Mouse (Mus musculus) olfactory bulb, adult 2 months (tissue): ENCODE data around the gene Dcpp2. TPM values are rescaled to one million over a fixed set of nuclear protein-coding genes. Genes with fewer than 3 reads are reported as not detected.
"Not testable (repeated sequence)": the region's sequence is repeated elsewhere in the genome, so short reads cannot be mapped to it uniquely, and the experiment has no call there.

Experiments used
- H3K27ac ChIP-seq: fragments of 200-500 bp; 2 replicates; pipeline ENCODE4 v1.5.1; 2012; ENCODE audit warnings: low read depth, low read length; ENCODE audit not compliant: insufficient read depth
- H3K4me1 ChIP-seq: fragments of 200-500 bp; 2 replicates; pipeline ENCODE4 v1.6.1; 2012; ENCODE audit warnings: low read length; ENCODE audit not compliant: control insufficient read depth, insufficient read depth
- H3K4me3 ChIP-seq: fragments of 200-500 bp; 2 replicates; pipeline ENCODE4 v1.5.1; 2012; ENCODE audit warnings: mild to moderate bottlenecking, low read depth, low read length, moderate library complexity; ENCODE audit not compliant: insufficient read depth
- CTCF ChIP-seq: fragments of 200-500 bp; IDR thresholded peaks from 2 replicates; pipeline ENCODE4 v1.5.1; 2012; ENCODE audit warnings: low read depth, mild to moderate bottlenecking, low read length, moderate library complexity; ENCODE audit not compliant: insufficient read depth
- POLR2A ChIP-seq: fragments of 200-500 bp; IDR thresholded peaks from 2 replicates; pipeline ENCODE4 v1.6.1; 2012; ENCODE audit warnings: mild to moderate bottlenecking, low read depth, low read length, moderate library complexity; ENCODE audit not compliant: insufficient read depth
- WGBS: fragments of 180-500 bp; shearing (Covaris S2); methylation state at CpG from one replicate; pipeline ENCODE4 v1.1.7; 2018; 5-methylcytosine and 5-hydroxymethylcytosine counted together
- polyA plus RNA-seq: library from polyadenylated mRNA; stranded (reverse); fragments of >200 nt; gene quantifications from 2 replicates; pipeline ENCODE4 v1.2.4, GENCODE M21; 2012; ENCODE audit warnings: low replicate concordance; ENCODE audit not compliant: missing spikeins, insufficient read depth, insufficient read length

The Dcpp2 gene
- polyA plus RNA-seq, 1 experiment, result not detected

GRCm38 (mm10) chr17:23854229-23854765, 26.4 kb upstream of the Dcpp2 start:
- 90% methylated on average over 10 of the region's 10 CpGs for WGBS
- Histone ChIP-seq H3K4me1 (no peaks in the 10 kb centered on the region), H3K27ac (no peak overlapping the region), H3K4me3 (no peak overlapping the region)
- no peak for TF ChIP-seq POLR2A
- TF ChIP-seq CTCF, result no peak

DNA sequence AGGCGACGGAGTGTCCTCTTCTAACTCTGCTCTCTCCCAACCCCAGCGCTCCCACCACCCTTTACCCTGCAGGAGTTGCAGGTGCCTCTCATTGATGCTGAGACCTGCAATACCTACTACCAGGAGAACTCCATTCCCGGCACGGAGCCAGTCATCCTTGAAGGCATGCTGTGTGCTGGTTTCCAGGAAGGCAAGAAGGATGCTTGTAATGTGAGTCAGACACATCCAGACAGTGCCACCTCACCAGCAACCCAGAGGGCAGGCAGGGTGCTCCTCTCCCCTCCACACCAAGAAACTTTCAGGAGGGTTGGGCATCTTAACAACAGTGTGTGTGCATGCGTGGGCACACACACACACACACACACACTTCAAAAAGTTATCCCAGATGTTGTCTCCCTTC, 23.5 kb upstream of the Dcpp2 start:
- no peak for TF ChIP-seq CTCF
- no peak for TF ChIP-seq POLR2A
- Histone ChIP-seq H3K27ac (no peak overlapping the region), H3K4me1 (no peaks in the 10 kb centered on the region), H3K4me3 (no peak overlapping the region)
- 90% methylated on average over 6 of the region's 6 CpGs for WGBS

- Histone ChIP-seq H3K4me3 (no peak overlapping the region), H3K4me1 (no peaks in the 10 kb centered on the region), H3K27ac (no peak overlapping the region)
- WGBS, result 86% methylated on average over 2 of the region's 2 CpGs
- TF ChIP-seq CTCF, result no peak
- TF ChIP-seq POLR2A, result no peak
Measured at GRCm38 (mm10) chr17:23857913-23858312, 22.8 kb upstream of the Dcpp2 start.

- WGBS, result 78% methylated on average over 4 of the region's 4 CpGs
- Histone ChIP-seq H3K4me1 (no peaks in the 10 kb centered on the region), H3K27ac (no peak overlapping the region), H3K4me3 (no peak overlapping the region)
- TF ChIP-seq POLR2A, result no peak
- TF ChIP-seq CTCF, result no peak
Measured at GRCm38 (mm10) chr17:23862926-23863325, 17.8 kb upstream of the Dcpp2 start.

DNA sequence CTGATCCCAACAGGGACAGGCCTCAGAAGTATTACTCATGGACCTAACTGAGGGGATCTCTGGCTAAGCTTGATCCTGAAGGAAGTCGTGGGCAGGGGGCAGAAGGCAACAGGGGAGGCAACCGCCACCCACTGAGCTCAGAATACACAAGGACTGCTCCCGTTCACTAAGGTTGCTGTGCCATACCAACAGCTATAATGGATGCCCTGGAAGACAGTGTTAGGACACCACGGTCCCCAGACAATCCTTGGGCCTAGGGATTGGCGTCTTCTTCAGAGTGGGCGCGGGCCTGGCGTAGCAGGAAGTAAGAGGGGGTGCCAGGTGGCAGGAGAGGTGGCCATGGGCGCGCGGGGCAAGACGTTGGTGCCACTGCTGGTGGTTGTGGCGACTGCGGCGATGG, 12.9 kb upstream of the Dcpp2 start, which contains the start of gene Prss21:
Prss21 (plus strand) TSS at position 301 of the 400 bp plus-strand sequence.
- no peaks in the 10 kb centered on the region for H3K4me1 ChIP-seq
- no peak within 1 kb of the TSS for H3K27ac ChIP-seq
- 92% methylated on average over 15 of the region's 15 CpGs for WGBS
- H3K4me3 ChIP-seq, result no peak within 1 kb of the TSS
- TF ChIP-seq CTCF (no peak), POLR2A (no peak)

- TF ChIP-seq CTCF, result no peak
- no peak for TF ChIP-seq POLR2A
- WGBS, result 90% methylated on average over 11 of the region's 11 CpGs
- Histone ChIP-seq H3K27ac (no peak overlapping the region), H3K4me3 (no peak overlapping the region), H3K4me1 (no peaks in the 10 kb centered on the region)
Measured at GRCm38 (mm10) chr17:23868513-23868912, 12.2 kb upstream of the Dcpp2 start.

GRCm38 (mm10) chr17:23873884-23874856, 6.5 kb upstream of the Dcpp2 start:
- H3K27ac ChIP-seq, result no peak overlapping the region
- WGBS, result 38% methylated on average over 8 of the region's 8 CpGs
- TF ChIP-seq POLR2A (no peak), CTCF (no peak)
- H3K4me3 ChIP-seq, result no peak overlapping the region
- peaks cover 4% of the 10 kb centered on the region for H3K4me1 ChIP-seq

GRCm38 (mm10) chr17:23876741-23877140, 3.9 kb upstream of the Dcpp2 start:
- no peak overlapping the region for H3K27ac ChIP-seq
- TF ChIP-seq CTCF (no peak), POLR2A (no peak)
- no peak overlapping the region for H3K4me3 ChIP-seq
- H3K4me1 ChIP-seq, result peaks cover 4% of the 10 kb centered on the region
- WGBS, result 22% methylated on average over 3 of the region's 3 CpGs

DNA sequence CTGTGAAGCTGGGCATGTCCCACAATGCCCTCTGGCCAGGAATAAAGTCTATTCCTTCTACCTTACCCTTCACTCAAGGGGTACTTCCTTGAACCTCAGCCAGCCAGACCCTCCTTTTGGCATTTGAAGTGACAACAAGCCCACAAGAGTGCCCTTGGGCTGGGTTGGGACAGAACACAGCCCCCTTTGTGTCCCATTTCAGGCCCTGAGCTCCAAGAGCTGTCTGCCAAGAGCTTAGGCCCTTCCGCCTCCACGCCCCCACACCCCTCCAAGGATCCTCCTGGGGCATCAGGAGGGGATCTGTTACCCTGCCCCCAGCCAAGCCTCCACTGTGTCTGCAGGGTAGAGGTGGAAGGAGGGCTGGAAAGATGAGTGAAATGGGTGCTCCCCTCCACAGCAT, 3.5 kb upstream of the Dcpp2 start:
- H3K4me3 ChIP-seq, result no peak overlapping the region
- H3K4me1 ChIP-seq, result peaks cover 4% of the 10 kb centered on the region
- WGBS, result 61% methylated on average over 2 of the region's 2 CpGs
- no peak overlapping the region for H3K27ac ChIP-seq
- TF ChIP-seq CTCF (no peak), POLR2A (no peak)

DNA sequence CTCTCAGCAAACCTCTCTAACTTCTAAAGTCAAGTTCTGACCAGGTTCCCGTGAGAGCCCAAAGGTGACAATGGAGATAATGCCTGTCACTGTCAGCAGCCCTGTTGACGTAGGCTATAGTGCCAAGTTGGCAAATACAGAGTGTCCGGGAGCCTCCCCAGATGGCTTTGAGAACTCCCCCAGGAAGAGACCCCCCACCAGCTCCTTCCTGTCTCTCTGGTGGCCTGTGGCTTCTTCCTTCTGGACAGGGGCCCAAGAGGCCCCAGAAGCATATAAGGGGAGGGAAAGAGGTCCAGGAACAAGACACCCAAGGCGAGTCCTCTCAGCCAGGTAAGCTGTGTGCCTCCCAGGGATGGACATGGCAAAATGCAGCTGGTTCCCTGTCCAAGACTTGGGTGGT, 36.5 kb downstream of the Dcpp2 start, which contains the start of gene Dcpp3:
Dcpp3 (plus strand) TSS at position 301 of the 400 bp plus-strand sequence.
- H3K4me1 ChIP-seq, H3K27ac ChIP-seq, H3K4me3 ChIP-seq: not testable (repeated sequence)
- 84% methylated on average over 4 of the region's 4 CpGs for WGBS
